ENCODE assay signal across 8 mouse cellular contexts in the genomic region with DNA sequence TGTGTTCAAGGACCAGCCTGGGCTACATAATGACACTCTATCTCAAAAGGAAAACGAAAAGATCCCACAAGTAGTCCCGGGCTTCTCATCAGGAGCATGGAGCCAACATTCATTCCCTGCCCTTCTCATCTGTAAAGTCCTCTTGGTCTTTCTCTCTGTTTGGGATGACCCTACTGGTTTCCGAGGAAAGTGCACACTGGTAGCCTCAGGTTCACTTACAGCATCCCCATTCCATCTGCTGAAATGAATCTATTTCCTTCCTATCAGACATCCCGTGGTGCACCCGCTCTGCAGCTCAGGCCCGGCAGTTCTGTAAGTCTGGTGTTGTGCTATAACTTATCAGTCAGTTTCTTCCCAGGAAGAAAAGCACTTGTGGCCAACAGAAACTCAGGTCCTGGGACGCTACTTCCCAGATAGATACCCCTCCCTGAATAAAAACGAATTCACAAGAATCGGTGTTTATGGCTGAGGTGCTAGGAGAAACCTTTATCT. TPM values are rescaled to one million over a fixed set of nuclear protein-coding genes. Genes with fewer than 3 reads are reported as not detected.
DNase-seq lines count a peak whose midpoint lies in the region; ATAC-seq lines count a peak whose summit lies in the region.

No protein-coding gene starts in this region.

- no peak overlapping the region for H3K27ac ChIP-seq in limb, embryonic 12.5 days
- no peak overlapping the region for H3K27ac ChIP-seq in limb, embryonic 10.5 days
- H3K27ac ChIP-seq in forebrain, embryonic 10.5 days = no peak overlapping the region
- no peak overlapping the region for H3K27ac ChIP-seq in liver, embryonic 11.5 days (ENCODE audit: low read depth, low read length)
- no peak overlapping the region for H3K27ac ChIP-seq in stomach, embryonic 16.5 days (ENCODE audit: low read length)

- no peak overlapping the region for H3K9ac ChIP-seq in limb, embryonic 12.5 days (replicated peaks)
- H3K9ac ChIP-seq in liver, embryonic 11.5 days (ENCODE audit: low read depth, low read length) = no peak overlapping the region
- 0 out of 2 replicates have a peak overlapping the region, but pooled peaks have one; percentile 9 for H3K9ac ChIP-seq in stomach, embryonic 16.5 days (ENCODE audit: low read length)

- H3K27me3 ChIP-seq in limb, embryonic 12.5 days = no peaks in the 10 kb centered on the region
- H3K27me3 ChIP-seq in limb, embryonic 10.5 days (ENCODE audit: low read depth, poor library complexity, severe bottlenecking) = no peaks in the 10 kb centered on the region
- no peaks in the 10 kb centered on the region for H3K27me3 ChIP-seq in forebrain, embryonic 10.5 days (ENCODE audit: poor library complexity, severe bottlenecking)
- H3K27me3 ChIP-seq in liver, embryonic 11.5 days (replicated peaks; ENCODE audit: control insufficient read depth, insufficient read depth, low read length) = no peaks in the 10 kb centered on the region
- no peaks in the 10 kb centered on the region for H3K27me3 ChIP-seq in stomach, embryonic 16.5 days (ENCODE audit: control insufficient read depth, insufficient read depth, low read length)

- no peak for DNase-seq in limb, embryonic 10.5 days (ENCODE audit: low spot score)
- no peak for DNase-seq in forebrain, embryonic 10.5 days (ENCODE audit: extremely low spot score, low spot score)
- DNase-seq in liver, embryonic 11.5 days (ENCODE audit: low spot score) = no peak
- DNase-seq in layer of hippocampus, postnatal 10 days (ENCODE audit: low spot score in 2 of 2) = no peak
- DNase-seq in kidney, adult 18-20 months = no peak

- H3K36me3 ChIP-seq in limb, embryonic 12.5 days = no peaks in the 10 kb centered on the region
- H3K36me3 ChIP-seq in limb, embryonic 10.5 days = no peaks in the 10 kb centered on the region
- H3K36me3 ChIP-seq in forebrain, embryonic 10.5 days (replicated peaks) = no peaks in the 10 kb centered on the region
- H3K36me3 ChIP-seq in liver, embryonic 11.5 days (ENCODE audit: control insufficient read depth, insufficient read depth, low read length) = no peaks in the 10 kb centered on the region
- no peaks in the 10 kb centered on the region for H3K36me3 ChIP-seq in stomach, embryonic 16.5 days (ENCODE audit: control insufficient read depth, insufficient read depth, low read length)

- H3K9me3 ChIP-seq in limb, embryonic 12.5 days = no peaks in the 10 kb centered on the region
- no peaks in the 10 kb centered on the region for H3K9me3 ChIP-seq in limb, embryonic 10.5 days (replicated peaks)
- no peaks in the 10 kb centered on the region for H3K9me3 ChIP-seq in forebrain, embryonic 10.5 days
- no peaks in the 10 kb centered on the region for H3K9me3 ChIP-seq in liver, embryonic 11.5 days (ENCODE audit: control insufficient read depth, low read length)
- H3K9me3 ChIP-seq in stomach, embryonic 16.5 days (replicated peaks; ENCODE audit: control insufficient read depth, low read length) = no peaks in the 10 kb centered on the region

- ATAC-seq in limb, embryonic 12.5 days (ENCODE audit: insufficient number of reproducible peaks, insufficient read depth, low FRiP score, low TSS enrichment, low read depth) = no peak
- ATAC-seq in liver, embryonic 11.5 days (replicated peaks; ENCODE audit: low FRiP score) = no peak
- ATAC-seq in stomach, embryonic 16.5 days (ENCODE audit: insufficient read depth, low FRiP score) = no peak
- ATAC-seq in CD4-positive, CD25-positive, alpha-beta regulatory T cell, adult 4 months = no peak

- H3K4me3 ChIP-seq in limb, embryonic 12.5 days (replicated peaks) = no peak overlapping the region
- H3K4me3 ChIP-seq in limb, embryonic 10.5 days = no peak overlapping the region
- H3K4me3 ChIP-seq in forebrain, embryonic 10.5 days = peak overlapping the region; percentile 89; the same call in 1 of the 2 replicates
- H3K4me3 ChIP-seq in liver, embryonic 11.5 days (ENCODE audit: low read depth, low read length) = no peak overlapping the region
- H3K4me3 ChIP-seq in stomach, embryonic 16.5 days (replicated peaks; ENCODE audit: low read length) = peak overlapping the region; percentile 95

- 84% methylated on average over 9 of the region's 9 CpGs for WGBS in limb, embryonic 12.5 days
- WGBS in limb, embryonic 10.5 days = 85% methylated on average over 9 of the region's 9 CpGs
- WGBS in forebrain, embryonic 10.5 days = 87% methylated on average over 9 of the region's 9 CpGs
- 70% methylated on average over 9 of the region's 9 CpGs for WGBS in liver, embryonic 11.5 days
- WGBS in stomach, embryonic 16.5 days = 78% methylated on average over 9 of the region's 9 CpGs

- peaks cover 33% of the 10 kb centered on the region for H3K4me1 ChIP-seq in limb, embryonic 12.5 days (replicated peaks)
- H3K4me1 ChIP-seq in limb, embryonic 10.5 days = peaks cover 44% of the 10 kb centered on the region
- peaks cover 45% of the 10 kb centered on the region for H3K4me1 ChIP-seq in forebrain, embryonic 10.5 days
- peaks cover 19% of the 10 kb centered on the region for H3K4me1 ChIP-seq in liver, embryonic 11.5 days (replicated peaks; ENCODE audit: control insufficient read depth, insufficient read depth, low read length)
- peaks cover 46% of the 10 kb centered on the region for H3K4me1 ChIP-seq in stomach, embryonic 16.5 days (ENCODE audit: control insufficient read depth, insufficient read depth, low read length)

- H3K4me2 ChIP-seq in limb, embryonic 12.5 days = peak overlapping the region; percentile 74
- peak overlapping the region; percentile 1; the same call in 1 of the 2 replicates for H3K4me2 ChIP-seq in liver, embryonic 11.5 days
- peak overlapping the region; percentile 83 for H3K4me2 ChIP-seq in stomach, embryonic 16.5 days (ENCODE audit: low read depth, low read length)

RNA-seq across cellular contexts. Expression of a gene that starts 3.2 kb away (rescaled TPM):
- 9.0 and 9.4 TPM in 2 replicates for polyA plus RNA-seq in limb, embryonic 12.5 days (2016; fragmentation: Nextera tagmentation; extraction: Ambion mirVana)
- 5.7 and 7.2 TPM in 2 replicates for polyA plus RNA-seq in limb, embryonic 10.5 days (2016; fragmentation: Nextera tagmentation; extraction: Ambion mirVana)
- 7.8 and 9.7 TPM in 2 replicates for polyA plus RNA-seq in forebrain, embryonic 10.5 days (2016; fragmentation: Nextera tagmentation; extraction: Ambion mirVana)
- polyA plus RNA-seq in liver, embryonic 11.5 days (2014; fragmentation: Nextera tagmentation; extraction: Ambion mirVana) = 5.7 and 7.0 TPM in 2 replicates
- 17.7 and 18.2 TPM in 2 replicates for polyA plus RNA-seq in stomach, embryonic 16.5 days (2015; fragmentation: Nextera tagmentation; extraction: Ambion mirVana)
- 10 to 100 TPM in 1 of 2 experiments, 1 to 10 TPM in 1; 9.1 to 13.0 TPM for polyA plus RNA-seq in CD4-positive, CD25-positive, alpha-beta regulatory T cell, adult 4 months (2017; shearing (Covaris generic))
- 10 to 100 TPM; 96.3 to 98.5 TPM for total RNA-seq in layer of hippocampus, postnatal 10 days (2021)

RNA-seq across cellular contexts. Expression of a gene that starts 51.5 kb away (rescaled TPM):
- polyA plus RNA-seq in limb, embryonic 12.5 days (2016; fragmentation: Nextera tagmentation; extraction: Ambion mirVana) = 0.20 TPM in 1 of 2 replicates, not detected in the other
- polyA plus RNA-seq in limb, embryonic 10.5 days (2016; fragmentation: Nextera tagmentation; extraction: Ambion mirVana) = not detected in 2 replicates
- not detected in 2 replicates for polyA plus RNA-seq in forebrain, embryonic 10.5 days (2016; fragmentation: Nextera tagmentation; extraction: Ambion mirVana)
- polyA plus RNA-seq in liver, embryonic 11.5 days (2014; fragmentation: Nextera tagmentation; extraction: Ambion mirVana) = 0.38 and 0.52 TPM in 2 replicates
- 0.37 and 0.61 TPM in 2 replicates for polyA plus RNA-seq in stomach, embryonic 16.5 days (2015; fragmentation: Nextera tagmentation; extraction: Ambion mirVana)
- polyA plus RNA-seq in CD4-positive, CD25-positive, alpha-beta regulatory T cell, adult 4 months (2017; shearing (Covaris generic)) = not detected
- under 1 TPM; 0.30 to 0.80 TPM for total RNA-seq in layer of hippocampus, postnatal 10 days (2021)

Comparison
In these comparisons a context has a peak if more than half of its experiments do, and no peak if none do; other contexts are left out.
1. H3K4me2 ChIP-seq: peak in every context shown above with its lines; median percentile 83 in stomach, embryonic 16.5 days; 74 in limb, embryonic 12.5 days; 1 in liver, embryonic 11.5 days.
2. H3K4me3 ChIP-seq: peak in forebrain, embryonic 10.5 days (single experiment) and stomach, embryonic 16.5 days (single experiment); none in limb, embryonic 12.5 days (single experiment), limb, embryonic 10.5 days (single experiment) and liver, embryonic 11.5 days (single experiment).